Mouse (Mus musculus): ENCODE data around the gene Sipa1l1. TPM values are rescaled to one million over a fixed set of nuclear protein-coding genes. Genes with fewer than 3 reads are reported as not detected.

The Sipa1l1 gene
- polyA plus RNA-seq, 1 experiment from 2014 or later: 37.3 TPM

- peaks cover 21% of the 10 kb centered on the region for H3K4me1 ChIP-seq (ENCODE audit: insufficient read depth, low read length)
- 28% methylated on average over 8 of the region's 8 CpGs for WGBS
- ATAC-seq (ENCODE audit: low FRiP score, low TSS enrichment): no peak
- H3K36me3 ChIP-seq (ENCODE audit: insufficient read depth, low read length): 0 out of 2 replicates have a peak, but pooled peaks cover 3% of the 10 kb centered on the region
- no peak overlapping the region for H3K4me2 ChIP-seq (replicated peaks; ENCODE audit: low read depth, low read length)
- no peaks in the 10 kb centered on the region for H3K27me3 ChIP-seq (ENCODE audit: insufficient read depth, low read length)
- 0 out of 2 replicates have a peak overlapping the region, but pooled peaks have one; percentile 0 for H3K27ac ChIP-seq (ENCODE audit: low read length)
- H3K4me3 ChIP-seq (ENCODE audit: low read length): no peak overlapping the region
- no peaks in the 10 kb centered on the region for H3K9me3 ChIP-seq (ENCODE audit: low read length)
- no peak overlapping the region for H3K9ac ChIP-seq (replicated peaks; ENCODE audit: low read length)
Measured at GRCm38 (mm10) chr12:82394118-82394861, 225.2 kb downstream of the Sipa1l1 start.

GRCm38 (mm10) chr12:82395194-82395593 is 226.1 kb downstream of the Sipa1l1 start:
- no peak overlapping the region for H3K27ac ChIP-seq (ENCODE audit: low read length)
- H3K4me1 ChIP-seq (ENCODE audit: insufficient read depth, low read length): peaks cover 24% of the 10 kb centered on the region
- 53% methylated on average over 4 of the region's 4 CpGs for WGBS
- ATAC-seq (ENCODE audit: low FRiP score, low TSS enrichment): no peak
- H3K36me3 ChIP-seq (ENCODE audit: insufficient read depth, low read length): 0 out of 2 replicates have a peak, but pooled peaks cover 3% of the 10 kb centered on the region
- no peak overlapping the region for H3K4me2 ChIP-seq (replicated peaks; ENCODE audit: low read depth, low read length)
- H3K4me3 ChIP-seq (ENCODE audit: low read length): no peak overlapping the region
- H3K27me3 ChIP-seq (ENCODE audit: insufficient read depth, low read length): no peaks in the 10 kb centered on the region
- H3K9me3 ChIP-seq (ENCODE audit: low read length): no peaks in the 10 kb centered on the region
- H3K9ac ChIP-seq (replicated peaks; ENCODE audit: low read length): no peak overlapping the region

- ATAC-seq (ENCODE audit: low FRiP score, low TSS enrichment): peak; percentile 60
- Histone ChIP-seq H3K9ac (replicated peaks; ENCODE audit: low read length) (no peak overlapping the region), H3K4me1 (ENCODE audit: insufficient read depth, low read length) (peaks cover 27% of the 10 kb centered on the region), H3K27ac (ENCODE audit: low read length) (peak overlapping the region; percentile 86), H3K4me3 (ENCODE audit: low read length) (no peak overlapping the region), H3K36me3 (ENCODE audit: insufficient read depth, low read length) (0 out of 2 replicates have a peak, but pooled peaks cover 3% of the 10 kb centered on the region), H3K9me3 (ENCODE audit: low read length) (no peaks in the 10 kb centered on the region), H3K4me2 (replicated peaks; ENCODE audit: low read depth, low read length) (no peak overlapping the region), H3K27me3 (ENCODE audit: insufficient read depth, low read length) (no peaks in the 10 kb centered on the region)
- WGBS: 61% methylated on average over 8 of the region's 8 CpGs
Measured at GRCm38 (mm10) chr12:82397193-82397592, 228.1 kb downstream of the Sipa1l1 start.

GRCm38 (mm10) chr12:82397751-82398150 is 228.6 kb downstream of the Sipa1l1 start:
- Histone ChIP-seq H3K9ac (replicated peaks; ENCODE audit: low read length) (no peak overlapping the region), H3K27me3 (ENCODE audit: insufficient read depth, low read length) (no peaks in the 10 kb centered on the region), H3K4me2 (replicated peaks; ENCODE audit: low read depth, low read length) (no peak overlapping the region), H3K36me3 (ENCODE audit: insufficient read depth, low read length) (0 out of 2 replicates have a peak, but pooled peaks cover 3% of the 10 kb centered on the region), H3K4me1 (ENCODE audit: insufficient read depth, low read length) (peaks cover 27% of the 10 kb centered on the region), H3K4me3 (ENCODE audit: low read length) (no peak overlapping the region), H3K27ac (ENCODE audit: low read length) (peak overlapping the region; percentile 86), H3K9me3 (ENCODE audit: low read length) (no peaks in the 10 kb centered on the region)
- 51% methylated on average over 9 of the region's 9 CpGs for WGBS
- ATAC-seq (ENCODE audit: low FRiP score, low TSS enrichment): peak; percentile 85

GRCm38 (mm10) chr12:82398926-82399325 is 229.8 kb downstream of the Sipa1l1 start:
- no peaks in the 10 kb centered on the region for H3K9me3 ChIP-seq (ENCODE audit: low read length)
- no peak for ATAC-seq (ENCODE audit: low FRiP score, low TSS enrichment)
- no peak overlapping the region for H3K4me3 ChIP-seq (ENCODE audit: low read length)
- no peak overlapping the region for H3K27ac ChIP-seq (ENCODE audit: low read length)
- no peak overlapping the region for H3K9ac ChIP-seq (replicated peaks; ENCODE audit: low read length)
- peaks cover 27% of the 10 kb centered on the region for H3K4me1 ChIP-seq (ENCODE audit: insufficient read depth, low read length)
- H3K27me3 ChIP-seq (ENCODE audit: insufficient read depth, low read length): no peaks in the 10 kb centered on the region
- H3K36me3 ChIP-seq (ENCODE audit: insufficient read depth, low read length): peaks cover 7% of the 10 kb centered on the region
- no peak overlapping the region for H3K4me2 ChIP-seq (replicated peaks; ENCODE audit: low read depth, low read length)
- WGBS: 78% methylated on average over 2 of the region's 2 CpGs

GRCm38 (mm10) chr12:82399971-82400720 is 231.0 kb downstream of the Sipa1l1 start:
- Histone ChIP-seq H3K36me3 (ENCODE audit: insufficient read depth, low read length) (peaks cover 7% of the 10 kb centered on the region), H3K4me3 (ENCODE audit: low read length) (no peak overlapping the region), H3K4me2 (replicated peaks; ENCODE audit: low read depth, low read length) (no peak overlapping the region), H3K27ac (ENCODE audit: low read length) (peak overlapping the region; percentile 32; the same call in 1 of the 2 replicates), H3K9ac (replicated peaks; ENCODE audit: low read length) (no peak overlapping the region), H3K27me3 (ENCODE audit: insufficient read depth, low read length) (no peaks in the 10 kb centered on the region), H3K4me1 (ENCODE audit: insufficient read depth, low read length) (peaks cover 22% of the 10 kb centered on the region), H3K9me3 (ENCODE audit: low read length) (no peaks in the 10 kb centered on the region)
- ATAC-seq (ENCODE audit: low FRiP score, low TSS enrichment): no peak
- 77% methylated on average over 6 of the region's 6 CpGs for WGBS

GRCm38 (mm10) chr12:82400783-82401182 is 231.7 kb downstream of the Sipa1l1 start:
- H3K27me3 ChIP-seq (ENCODE audit: insufficient read depth, low read length): no peaks in the 10 kb centered on the region
- H3K4me1 ChIP-seq (ENCODE audit: insufficient read depth, low read length): peaks cover 21% of the 10 kb centered on the region
- no peak overlapping the region for H3K27ac ChIP-seq (ENCODE audit: low read length)
- no peaks in the 10 kb centered on the region for H3K9me3 ChIP-seq (ENCODE audit: low read length)
- H3K36me3 ChIP-seq (ENCODE audit: insufficient read depth, low read length): peaks cover 7% of the 10 kb centered on the region
- H3K9ac ChIP-seq (replicated peaks; ENCODE audit: low read length): no peak overlapping the region
- 57% methylated on average over 7 of the region's 7 CpGs for WGBS
- H3K4me2 ChIP-seq (replicated peaks; ENCODE audit: low read depth, low read length): no peak overlapping the region
- ATAC-seq (ENCODE audit: low FRiP score, low TSS enrichment): no peak
- H3K4me3 ChIP-seq (ENCODE audit: low read length): no peak overlapping the region

- Histone ChIP-seq H3K9ac (replicated peaks; ENCODE audit: low read length) (no peak overlapping the region), H3K27ac (ENCODE audit: low read length) (no peak overlapping the region), H3K4me3 (ENCODE audit: low read length) (no peak overlapping the region), H3K36me3 (ENCODE audit: insufficient read depth, low read length) (peaks cover 5% of the 10 kb centered on the region), H3K27me3 (ENCODE audit: insufficient read depth, low read length) (no peaks in the 10 kb centered on the region), H3K9me3 (ENCODE audit: low read length) (no peaks in the 10 kb centered on the region), H3K4me1 (ENCODE audit: insufficient read depth, low read length) (peaks cover 19% of the 10 kb centered on the region), H3K4me2 (replicated peaks; ENCODE audit: low read depth, low read length) (no peak overlapping the region)
- 73% methylated on average over 4 of the region's 4 CpGs for WGBS
- ATAC-seq (ENCODE audit: low FRiP score, low TSS enrichment): no peak
Measured at GRCm38 (mm10) chr12:82401440-82401839, 232.3 kb downstream of the Sipa1l1 start.

GRCm38 (mm10) chr12:82402635-82403034 is 233.5 kb downstream of the Sipa1l1 start:
- no peak overlapping the region for H3K4me3 ChIP-seq (ENCODE audit: low read length)
- WGBS: 68% methylated on average over 9 of the region's 9 CpGs
- peaks cover 4% of the 10 kb centered on the region for H3K36me3 ChIP-seq (ENCODE audit: insufficient read depth, low read length)
- no peaks in the 10 kb centered on the region for H3K9me3 ChIP-seq (ENCODE audit: low read length)
- no peak overlapping the region for H3K9ac ChIP-seq (replicated peaks; ENCODE audit: low read length)
- no peak overlapping the region for H3K4me2 ChIP-seq (replicated peaks; ENCODE audit: low read depth, low read length)
- no peaks in the 10 kb centered on the region for H3K27me3 ChIP-seq (ENCODE audit: insufficient read depth, low read length)
- peaks cover 8% of the 10 kb centered on the region for H3K4me1 ChIP-seq (ENCODE audit: insufficient read depth, low read length)
- ATAC-seq (ENCODE audit: low FRiP score, low TSS enrichment): no peak
- no peak overlapping the region for H3K27ac ChIP-seq (ENCODE audit: low read length)
